Mouse (Mus musculus): Measurements from ENCODE around the gene Mblac1.

GRCm38 (mm10) chr5:138233778-138234177 is 39.7 kb downstream of the Mblac1 start:
- no peak for TF ChIP-seq ZNF384 (IDR thresholded peaks at IDR 0.05; ENCODE audit: low read depth, low read length)
- no peak for TF ChIP-seq MAFK (IDR thresholded peaks at IDR 0.05; ENCODE audit: insufficient read depth, low read depth, low read length)
- TF ChIP-seq CHD2 (IDR thresholded peaks at IDR 0.05; ENCODE audit: low read depth, low read length) = no peak
- TF ChIP-seq HCFC1 (IDR thresholded peaks at IDR 0.05; ENCODE audit: borderline replicate concordance, insufficient read depth, low read length) = no peak

All from ES-E14 (cell line).